Mouse (Mus musculus) kidney, postnatal 25 days (tissue): ENCODE data around the gene Ube2d2b.

Experiments
- DNase-seq, 2 experiments: peaks; one replicate each; pipeline ENCODE4 v3.0.0; 2021; ENCODE audit warnings: mixed read lengths in 2 of 2

Gene Ube2d2b

DNA sequence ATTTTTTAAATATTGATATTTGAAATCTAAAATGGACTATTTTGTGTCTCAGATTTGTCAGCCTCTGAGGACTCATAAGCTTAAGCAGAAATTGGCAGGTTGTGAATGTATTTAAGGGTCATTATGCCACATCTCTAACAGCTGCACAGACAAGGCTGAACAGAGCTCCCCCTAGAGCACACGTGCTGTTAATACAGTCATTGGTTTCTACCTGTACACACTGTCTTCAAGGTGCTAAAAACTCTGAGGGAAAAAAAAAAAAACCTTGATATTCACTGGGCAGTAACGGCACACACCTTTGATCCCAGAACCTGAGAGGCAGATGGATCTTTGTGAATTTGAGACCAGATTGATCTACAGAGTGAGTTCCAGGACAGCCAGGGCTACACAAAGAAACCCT lies 29.1 kb downstream of the Ube2d2b start:
- no peak for DNase-seq

DNA sequence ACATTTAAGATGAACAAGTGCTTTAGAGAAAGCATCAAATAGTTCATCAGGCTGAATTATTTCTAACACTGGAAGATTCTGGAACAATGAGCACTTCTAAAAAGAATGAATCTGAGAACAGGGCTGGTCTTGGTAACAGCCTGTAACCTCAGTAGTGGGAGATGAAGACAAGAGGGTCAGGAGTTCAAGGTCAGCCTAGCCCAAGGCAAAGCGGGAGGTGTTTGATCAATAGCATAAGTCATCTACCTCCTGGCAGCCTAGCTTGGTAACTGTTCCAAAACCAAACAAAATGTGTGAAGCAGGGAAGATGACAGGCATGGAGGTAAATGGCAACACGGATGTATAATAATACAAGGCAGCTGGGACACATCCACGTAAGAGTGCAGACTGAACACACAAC lies 34.1 kb downstream of the Ube2d2b start:
- DNase-seq = no peak

DNA sequence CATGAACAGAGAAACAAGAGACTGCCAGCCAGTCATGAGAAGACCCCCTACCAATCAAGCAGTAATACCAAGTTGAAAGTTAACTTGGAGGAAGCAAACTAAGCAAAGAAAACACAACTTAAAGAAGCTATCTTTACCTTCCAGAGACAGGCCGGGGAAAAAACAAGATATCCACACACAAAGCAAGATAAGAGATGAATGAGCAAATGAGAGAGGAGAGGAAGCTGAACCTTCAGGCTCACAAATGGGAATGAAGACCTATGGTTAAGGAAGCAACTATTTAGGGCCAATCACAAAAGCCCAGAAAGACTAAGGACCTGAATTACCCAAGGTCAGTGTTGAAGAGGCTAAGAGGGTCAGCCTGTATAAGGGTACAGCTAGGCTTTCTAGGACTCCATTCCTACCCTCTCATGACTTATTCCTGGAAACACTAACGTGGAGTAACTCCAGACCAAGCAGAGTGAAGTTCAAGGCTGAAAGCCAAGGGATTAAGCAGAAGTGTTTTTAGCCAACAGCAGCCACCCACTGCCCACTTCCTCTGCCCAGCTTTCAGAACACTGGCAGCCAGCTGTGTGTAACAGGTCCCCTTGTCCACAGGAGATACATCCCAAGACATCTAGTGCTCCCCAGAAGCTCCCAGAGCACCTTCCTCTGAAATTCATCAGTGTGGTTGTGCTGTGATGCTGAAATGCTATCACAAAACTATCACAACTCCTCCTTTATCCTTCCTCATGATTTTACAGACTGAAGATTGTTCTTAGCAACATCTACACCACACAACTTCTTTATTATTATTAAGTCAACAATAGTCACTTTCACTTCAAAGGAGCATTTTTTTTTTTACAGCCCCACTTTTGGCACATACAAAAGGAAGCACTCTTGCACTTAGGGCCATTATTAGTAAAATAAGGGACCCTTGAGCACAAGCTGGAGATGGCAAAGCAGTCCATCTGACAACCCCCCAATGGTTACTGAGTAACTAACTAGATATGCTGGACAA lies 36.5 kb downstream of the Ube2d2b start:
- DNase-seq = no peak

DNA sequence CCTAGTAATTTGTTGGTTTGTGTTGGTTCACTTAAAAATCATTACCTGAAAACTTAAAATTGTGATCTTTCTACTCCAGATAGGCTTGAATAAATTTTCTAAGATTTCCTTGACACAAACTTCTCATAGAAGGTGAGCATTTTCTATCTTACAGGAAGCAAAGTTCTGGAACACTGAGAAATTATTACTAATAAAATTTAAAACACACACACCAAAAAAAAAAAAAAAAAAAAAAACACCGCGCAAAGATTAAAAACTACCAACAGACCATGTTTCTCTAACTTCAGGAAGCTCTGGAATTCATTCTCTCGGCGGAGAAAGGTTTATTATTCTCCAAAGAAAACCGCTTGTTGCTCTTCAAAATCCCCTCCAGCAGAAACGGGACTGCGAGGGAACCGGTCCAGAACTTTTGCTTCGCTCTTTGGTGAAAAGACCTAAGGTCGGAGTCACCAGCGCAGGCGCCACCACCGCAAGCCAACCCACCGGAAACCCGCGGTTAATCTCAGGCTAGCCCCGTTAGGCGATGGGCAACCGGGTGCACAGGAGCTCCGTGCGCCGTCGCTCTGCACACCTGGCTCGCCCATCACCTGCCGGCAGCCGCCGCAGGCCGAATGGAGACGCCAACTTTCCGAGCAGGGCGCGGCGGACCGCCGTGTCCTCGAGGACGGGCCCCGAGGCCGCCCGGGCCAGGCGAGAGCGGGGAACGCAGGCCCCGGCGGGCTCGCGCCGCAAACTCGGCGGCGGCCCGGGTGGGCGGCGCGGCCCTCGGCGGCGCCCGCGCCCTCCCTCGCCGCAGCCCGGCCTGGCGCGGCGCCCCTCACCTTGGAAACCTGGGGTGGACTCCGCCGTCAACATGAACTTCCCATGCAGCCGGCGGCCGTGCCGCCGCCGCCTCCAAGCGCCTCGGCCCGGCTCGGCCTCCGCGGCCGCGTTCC lies 38.3 kb downstream of the Ube2d2b start:
- peak; percentile 78 to 87 for DNase-seq

DNA sequence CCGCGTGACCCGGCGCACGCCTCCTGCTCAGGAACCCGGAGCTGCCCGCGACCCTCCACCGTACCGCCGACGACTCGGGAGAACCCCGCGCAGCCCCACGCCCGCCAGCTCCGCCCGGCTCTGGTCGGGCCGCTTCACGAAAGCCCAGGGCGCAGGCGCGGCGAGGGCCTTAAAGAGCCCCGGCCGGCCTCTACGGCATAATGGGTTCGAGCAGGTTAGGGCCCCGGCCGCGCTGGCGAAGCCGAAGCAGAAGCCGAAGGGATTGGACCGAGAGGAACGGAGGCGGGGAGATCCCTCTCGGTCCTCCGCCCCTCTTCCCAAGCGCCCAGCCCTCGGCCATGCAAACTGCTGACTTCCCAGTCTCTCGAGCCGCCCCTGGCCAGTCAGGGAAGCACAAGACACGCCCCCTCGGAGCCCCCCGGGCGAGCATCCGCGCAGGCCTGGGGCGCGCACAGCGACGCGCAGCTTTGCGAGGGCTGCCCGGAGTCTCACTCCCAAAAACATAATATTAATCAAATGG lies 39.1 kb downstream of the Ube2d2b start:
- DNase-seq = peak; percentile 94 to 98

DNA sequence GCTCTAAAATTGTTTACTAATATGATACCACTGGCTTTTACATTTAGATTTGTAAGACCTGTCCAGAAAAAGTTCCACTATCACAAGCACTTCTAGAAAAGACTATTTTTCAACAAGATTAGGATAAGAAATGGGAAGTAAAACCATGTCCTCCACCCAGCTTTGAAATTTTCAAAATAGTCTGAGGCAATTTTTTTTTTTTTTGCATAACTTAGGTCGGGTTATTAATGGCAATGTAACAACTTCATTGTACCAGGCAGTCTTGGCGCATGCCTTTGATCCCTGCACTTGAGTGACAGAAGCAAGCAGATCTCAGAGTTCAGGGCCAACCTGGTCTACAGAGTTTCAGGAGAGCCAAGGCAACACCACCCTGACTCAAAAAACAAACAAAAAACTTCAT lies 39.8 kb downstream of the Ube2d2b start:
- no peak for DNase-seq

DNA sequence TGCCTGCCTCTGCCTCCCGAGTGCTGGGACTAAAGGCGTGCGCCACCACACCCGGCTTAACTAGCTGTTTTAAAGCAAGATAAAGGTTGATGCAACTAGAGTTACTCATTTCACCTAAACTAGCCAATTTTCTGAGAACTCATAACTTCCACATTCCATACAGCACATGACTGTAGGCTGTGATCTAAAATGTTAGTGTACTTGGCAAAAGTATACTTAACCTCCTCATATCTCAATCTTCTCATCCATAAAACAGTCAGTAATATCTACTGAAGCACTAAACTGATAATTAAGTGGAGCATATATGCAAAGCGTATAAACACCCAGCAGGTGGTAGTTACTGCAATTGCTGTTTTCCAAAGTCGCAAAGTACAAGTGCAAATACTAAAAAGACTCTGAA lies 43.4 kb downstream of the Ube2d2b start:
- DNase-seq = no peak

DNA sequence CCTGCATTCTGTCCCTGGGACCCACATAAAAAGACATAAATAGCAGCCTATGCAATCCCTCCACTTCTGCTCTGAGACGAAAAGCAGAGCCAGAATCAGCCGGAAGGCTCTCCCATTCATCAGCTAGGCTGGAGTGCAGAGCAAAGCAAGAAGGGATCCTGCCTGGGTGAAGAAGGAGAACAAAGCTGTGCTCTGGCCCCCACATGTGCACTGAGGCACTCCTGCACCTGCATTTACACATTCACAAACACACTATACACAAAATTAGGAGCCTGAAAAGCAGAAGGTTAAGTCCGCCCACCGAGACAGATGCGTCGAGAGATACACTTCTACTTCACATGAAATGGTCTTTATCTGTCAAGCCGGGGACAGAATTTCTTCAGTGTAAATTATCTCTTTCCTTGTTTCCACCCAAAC lies 44.0 kb downstream of the Ube2d2b start:
- DNase-seq = no peak

DNA sequence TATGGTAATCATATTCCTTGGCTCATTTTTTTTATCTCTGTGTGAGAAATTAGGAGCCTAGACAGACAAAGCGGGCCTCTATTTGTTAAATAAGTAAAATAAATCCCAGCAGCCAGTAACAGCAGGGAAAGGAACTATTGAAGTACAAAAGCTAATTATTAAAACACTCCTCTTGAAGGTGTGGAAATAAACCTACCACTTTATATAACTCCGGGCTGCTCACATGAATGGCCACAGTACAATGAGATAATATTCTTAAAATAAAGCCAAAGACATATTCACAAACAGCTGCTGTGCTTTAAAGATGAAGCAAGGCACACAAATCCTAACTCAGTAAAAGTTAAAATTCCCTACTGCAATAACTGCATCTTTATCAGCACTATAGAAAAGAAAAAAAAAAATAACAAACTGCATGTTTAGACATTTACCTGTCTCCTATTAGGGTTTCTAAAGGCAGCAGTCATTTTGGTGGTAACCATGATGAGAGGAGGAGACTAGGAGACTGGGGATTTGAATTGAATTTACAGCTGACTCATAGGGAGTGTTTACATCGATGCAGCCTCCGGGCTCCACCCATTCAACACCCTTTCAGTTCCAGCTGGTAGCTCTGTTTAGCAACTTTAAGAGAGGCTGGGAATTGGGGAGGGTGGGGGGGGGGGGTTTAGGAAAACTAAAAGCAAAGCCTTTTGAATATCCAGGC lies 44.8 kb downstream of the Ube2d2b start, which contains the start of gene Evi5:
TSS of gene Evi5 (minus strand) at position 547 of the 700 bp plus-strand sequence.
- DNase-seq = no peak

DNA sequence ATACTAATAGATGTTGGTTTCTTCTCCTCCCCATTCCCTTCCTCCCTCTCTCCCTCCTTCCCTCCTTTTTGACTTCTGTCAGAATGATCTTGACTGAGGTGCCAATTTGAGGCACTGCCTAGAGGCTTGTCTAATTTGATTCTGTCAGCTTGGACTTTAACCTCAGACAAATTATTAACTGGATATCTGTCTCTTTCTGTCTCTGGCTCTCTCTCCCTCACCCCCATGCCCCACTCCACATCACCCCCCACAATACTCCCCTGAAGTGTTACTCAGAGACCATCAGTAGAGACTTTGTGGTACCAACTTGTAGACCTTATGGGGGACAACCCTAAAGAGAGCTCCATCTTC lies 45.3 kb downstream of the Ube2d2b start:
- DNase-seq = peak; percentile 19 to 59

DNA sequence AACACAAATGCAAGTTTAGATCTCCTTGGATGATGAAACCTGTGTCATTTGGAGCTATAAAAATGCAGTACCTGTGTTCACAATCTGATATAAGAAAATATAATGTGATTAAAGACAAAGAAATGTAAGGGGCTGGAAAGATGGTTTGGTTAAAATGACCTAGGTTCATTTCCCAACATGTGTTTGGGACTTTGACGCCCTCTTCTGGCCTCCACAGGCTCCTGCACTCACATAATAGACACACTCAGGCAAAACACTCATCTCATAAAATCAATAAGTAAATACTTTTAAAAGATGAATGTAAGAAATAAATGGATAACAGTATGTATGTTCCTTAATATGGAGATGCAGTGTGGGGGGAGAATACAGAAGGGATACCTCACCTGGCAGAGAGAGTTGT lies 47.2 kb downstream of the Ube2d2b start:
- no peak for DNase-seq

DNA sequence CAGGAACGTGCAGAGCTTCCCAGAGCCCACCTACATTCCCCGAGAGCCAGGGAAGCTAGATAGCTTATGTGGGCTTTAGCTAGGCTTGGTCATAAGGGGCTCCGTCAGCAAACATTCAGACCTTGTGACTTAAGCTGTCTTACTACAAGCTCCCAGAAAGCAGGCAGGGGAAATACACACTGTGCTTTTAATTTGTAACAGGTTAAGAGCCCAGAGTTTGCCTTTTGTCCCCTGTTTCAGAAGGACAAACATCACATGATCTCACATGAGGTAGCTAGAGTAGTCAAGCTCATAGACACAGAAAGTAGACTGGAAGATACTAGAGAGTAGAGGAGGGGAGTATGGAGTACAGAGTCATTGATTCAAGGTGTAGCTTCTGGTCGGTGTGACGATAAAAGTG lies 50.8 kb downstream of the Ube2d2b start:
- DNase-seq = peak; percentile 67 to 81
